ENCODE assay signal across 11 mouse cellular contexts in the genomic region with DNA sequence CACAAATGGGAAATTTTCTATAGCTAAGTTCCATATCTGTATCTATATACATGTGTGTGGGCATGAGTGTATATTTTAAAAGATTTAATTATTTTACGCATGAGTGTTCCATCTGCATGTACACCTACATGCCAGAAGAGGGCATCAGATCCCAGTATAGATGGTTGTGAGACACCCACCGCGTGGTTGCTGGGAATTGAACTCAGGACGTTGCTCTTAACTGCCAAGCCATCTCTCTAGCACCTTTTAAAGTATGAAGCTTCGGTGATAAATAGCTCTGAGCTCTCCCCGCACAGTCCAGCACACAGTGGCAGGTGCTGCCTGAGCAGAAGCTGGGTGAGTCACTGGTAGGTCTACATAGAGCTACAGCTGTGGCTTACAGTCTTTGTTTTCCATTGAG. TPM values are rescaled to one million over a fixed set of nuclear protein-coding genes. Genes with fewer than 3 reads are reported as not detected.
DNase-seq lines count a peak whose midpoint lies in the region; ATAC-seq and TF ChIP-seq lines count a peak whose summit lies in the region.
"Had no signal": no experiment of that assay in that cellular context is flagged by ENCODE, and none has a peak within 500 bp of the region (broad histone marks: within the 10 kb centered on the region; RNA-seq: fewer than 3 reads in every experiment).

No protein-coding gene starts in this region.

- H3K9me3 ChIP-seq in limb, embryonic 10.5 days (replicated peaks), result no peaks in the 10 kb centered on the region
- H3K9me3 ChIP-seq: hindbrain, embryonic 15.5 days; liver, embryonic 15.5 days had no signal

- peak; percentile 14 for ATAC-seq in CD4-positive, CD25-positive, alpha-beta regulatory T cell, adult 4 months

- H3K4me3 ChIP-seq in cerebellum, adult 2 months (replicated peaks; ENCODE audit: insufficient read depth, low read depth, low read length), result no peak overlapping the region
- H3K4me3 ChIP-seq in left cerebral cortex, adult 2 months, result no peak overlapping the region
- H3K4me3 ChIP-seq in bone marrow, adult 2 months (replicated peaks; ENCODE audit: control insufficient read depth, low read depth, low read length), result no peak overlapping the region
- H3K4me3 ChIP-seq in limb, embryonic 10.5 days, result no peak overlapping the region
- H3K4me3 ChIP-seq: hindbrain, embryonic 15.5 days; liver, embryonic 15.5 days had no signal

- H3K4me1 ChIP-seq in cerebellum, adult 2 months (ENCODE audit: control insufficient read depth, insufficient read depth, low read length), result peaks cover 12% of the 10 kb centered on the region
- H3K4me1 ChIP-seq in bone marrow, adult 2 months (ENCODE audit: control insufficient read depth, insufficient read depth, low read length), result peaks cover 6% of the 10 kb centered on the region; the same call in 1 of the 2 replicates
- H3K4me1 ChIP-seq in limb, embryonic 10.5 days, result peaks cover 16% of the 10 kb centered on the region

- 78% methylated on average over 6 of the region's 6 CpGs for WGBS in cerebellum, adult 2 months
- WGBS in bone marrow, adult 2 months, result 56% methylated on average over 6 of the region's 6 CpGs
- WGBS in limb, embryonic 10.5 days, result 75% methylated on average over 6 of the region's 6 CpGs

- intact Hi-C loops in left cerebral cortex, adult 2 months (cut with DNase I), result no loop called here
- intact Hi-C loops in left cerebral cortex, postnatal 36 days (cut with DNase I), result no loop called here

- TF ChIP-seq POLR2A in cerebellum, adult 2 months (IDR thresholded peaks at IDR 0.05; ENCODE audit: borderline replicate concordance, insufficient read depth, low read length), result no peak
- no peak for TF ChIP-seq POLR2A in bone marrow, adult 2 months (IDR thresholded peaks at IDR 0.05; ENCODE audit: borderline replicate concordance, control insufficient read depth, low read depth, low read length)

- DNase-seq in cerebellum, adult 2 months, result no peak
- DNase-seq in cerebellum, adult 11 months, result no peak
- no peak for DNase-seq in left cerebral cortex, adult 2 months (ENCODE audit: extremely low spot score in 1 of 2, low spot score in 2 of 2)
- DNase-seq in left cerebral cortex, postnatal 36 days (ENCODE audit: low spot score in 2 of 2), result no peak
- DNase-seq in limb, embryonic 10.5 days (ENCODE audit: low spot score), result no peak
- DNase-seq in kidney, adult 11 months, result no peak
- DNase-seq: cerebellum, postnatal 14 days had no signal

- no peaks in the 10 kb centered on the region for H3K36me3 ChIP-seq in limb, embryonic 10.5 days
- H3K36me3 ChIP-seq: hindbrain, embryonic 15.5 days; liver, embryonic 15.5 days had no signal

- H3K27ac ChIP-seq in cerebellum, adult 2 months (ENCODE audit: insufficient read depth, low read length), result no peak overlapping the region
- H3K27ac ChIP-seq in left cerebral cortex, adult 2 months, result no peak overlapping the region
- no peak overlapping the region for H3K27ac ChIP-seq in bone marrow, adult 2 months (ENCODE audit: control insufficient read depth, insufficient read depth, low read depth, low read length, poor library complexity)
- no peak overlapping the region for H3K27ac ChIP-seq in limb, embryonic 10.5 days
- H3K27ac ChIP-seq: hindbrain, embryonic 15.5 days; liver, embryonic 15.5 days had no signal

- H3K27me3 ChIP-seq in cerebellum, adult 2 months (ENCODE audit: control insufficient read depth, insufficient read depth, low read length), result no peaks in the 10 kb centered on the region
- peaks cover 44% of the 10 kb centered on the region for H3K27me3 ChIP-seq in limb, embryonic 10.5 days (ENCODE audit: low read depth, poor library complexity, severe bottlenecking)
- H3K27me3 ChIP-seq: hindbrain, embryonic 15.5 days had no signal

- TF ChIP-seq CTCF in cerebellum, adult 2 months (IDR thresholded peaks at IDR 0.05; ENCODE audit: borderline replicate concordance, insufficient read depth, low read depth, low read length), result peak; percentile 51; the same call in 1 of the 2 replicates
- TF ChIP-seq CTCF in left cerebral cortex, adult 2 months (IDR thresholded peaks at IDR 0.05), result peak; percentile 50
- peak; percentile 41; the same call in 1 of the 2 replicates for TF ChIP-seq CTCF in bone marrow, adult 2 months (IDR thresholded peaks at IDR 0.05; ENCODE audit: control insufficient read depth, insufficient read depth, low read length)

RNA-seq across cellular contexts. Expression of gene Coro2a, which starts 15.4 kb away (rescaled TPM):
- 26.6 and 28.8 TPM in 2 replicates for polyA plus RNA-seq in cerebellum, adult 2 months (2012; rRNA removed)
- 10 to 100 TPM; 24.4 to 28.2 TPM for total RNA-seq in left cerebral cortex, adult 2 months (2021)
- total RNA-seq in left cerebral cortex, postnatal 36 days (2021), result 10 to 100 TPM; 27.2 to 29.4 TPM
- polyA plus RNA-seq in CD4-positive, CD25-positive, alpha-beta regulatory T cell, adult 4 months (2017; shearing (Covaris generic)), result 100 to 1,000 TPM; 104 to 110 TPM
- 6.0 and 8.1 TPM in 2 replicates for polyA plus RNA-seq in bone marrow, adult 2 months (2011; ENCODE audit: insufficient read depth, insufficient read length, low replicate concordance, missing spikeins)
- polyA plus RNA-seq in limb, embryonic 10.5 days (2016; fragmentation: Nextera tagmentation; extraction: Ambion mirVana), result 2.1 and 2.2 TPM in 2 replicates

RNA-seq across cellular contexts. Expression of gene Tbc1d2, which starts 32.6 kb away (rescaled TPM):
- 3.0 and 3.2 TPM in 2 replicates for polyA plus RNA-seq in cerebellum, adult 2 months (2012; rRNA removed)
- 1 to 10 TPM; 3.4 to 4.8 TPM for total RNA-seq in left cerebral cortex, adult 2 months (2021)
- 1 to 10 TPM; 2.7 to 3.8 TPM for total RNA-seq in left cerebral cortex, postnatal 36 days (2021)
- polyA plus RNA-seq in CD4-positive, CD25-positive, alpha-beta regulatory T cell, adult 4 months (2017; shearing (Covaris generic)), result under 1 TPM; 0.18 to 0.58 TPM
- 2.7 and 4.6 TPM in 2 replicates for polyA plus RNA-seq in bone marrow, adult 2 months (2011; ENCODE audit: insufficient read depth, insufficient read length, low replicate concordance, missing spikeins)
- 1.2 and 1.8 TPM in 2 replicates for polyA plus RNA-seq in limb, embryonic 10.5 days (2016; fragmentation: Nextera tagmentation; extraction: Ambion mirVana)
